Mouse (Mus musculus): ENCODE measurements around the gene Paxx.

GRCm38 (mm10) chr2:25484901-25485647 lies 24.2 kb upstream of the Paxx start:
- no peak for TF ChIP-seq CTCF (IDR thresholded peaks at IDR 0.05; ENCODE audit: control insufficient read depth, insufficient read depth, low read length)
- no peak for TF ChIP-seq POLR2A (IDR thresholded peaks at IDR 0.05; ENCODE audit: borderline replicate concordance, control insufficient read depth, low read depth, low read length)
